7 mouse cellular contexts compared by ENCODE assay signal in genomic region chr19:6924461-6925306, GRCm38 (mm10). TPM values are rescaled to one million over a fixed set of nuclear protein-coding genes. Genes with fewer than 3 reads are reported as not detected.
A peak's percentile ranks its signal among the peaks of the same experiment; 100 is the strongest.
DNase-seq lines count a peak whose midpoint lies in the region; ATAC-seq lines count a peak whose summit lies in the region.

No protein-coding gene starts in this region.

- ATAC-seq in kidney, embryonic 15.5 days (replicated peaks; ENCODE audit: low FRiP score), result no peak
- no peak for ATAC-seq in limb, embryonic 15.5 days (ENCODE audit: insufficient number of reproducible peaks, low FRiP score, low TSS enrichment, low read depth)
- no peak for ATAC-seq in stomach, embryonic 15.5 days (ENCODE audit: insufficient read depth, low FRiP score, low read depth)

- H3K4me1 ChIP-seq in heart, embryonic 10.5 days, result peaks cover 60% of the 10 kb centered on the region
- peaks cover 55% of the 10 kb centered on the region for H3K4me1 ChIP-seq in kidney, embryonic 15.5 days
- H3K4me1 ChIP-seq in limb, embryonic 15.5 days, result peaks cover 44% of the 10 kb centered on the region
- H3K4me1 ChIP-seq in stomach, embryonic 15.5 days, result peaks cover 46% of the 10 kb centered on the region

- peak overlapping the region; percentile 56 for H3K4me2 ChIP-seq in kidney, embryonic 15.5 days
- peak overlapping the region; percentile 43 for H3K4me2 ChIP-seq in limb, embryonic 15.5 days
- H3K4me2 ChIP-seq in stomach, embryonic 15.5 days, result peak overlapping the region; percentile 52

- 4% methylated on average over 39 of the region's 39 CpGs for WGBS in heart, embryonic 10.5 days
- WGBS in kidney, embryonic 15.5 days, result 3% methylated on average over 39 of the region's 39 CpGs
- 4% methylated on average over 39 of the region's 39 CpGs for WGBS in limb, embryonic 15.5 days
- WGBS in stomach, embryonic 15.5 days, result 4% methylated on average over 39 of the region's 39 CpGs

- peak; percentile 94 for DNase-seq in adrenal gland, postnatal 10 days
- peak; percentile 90 for DNase-seq in embryo, embryonic 11 days
- DNase-seq in heart, embryonic 10.5 days (ENCODE audit: low spot score), result no peak
- peak; percentile 88 for DNase-seq in naive thymus-derived CD4-positive, alpha-beta T cell, adult 2 months (ENCODE audit: low read depth)

- 0 out of 2 replicates have a peak, but pooled peaks cover 2% of the 10 kb centered on the region for H3K36me3 ChIP-seq in heart, embryonic 10.5 days
- no peaks in the 10 kb centered on the region for H3K36me3 ChIP-seq in kidney, embryonic 15.5 days
- no peaks in the 10 kb centered on the region for H3K36me3 ChIP-seq in limb, embryonic 15.5 days
- H3K36me3 ChIP-seq in stomach, embryonic 15.5 days, result no peaks in the 10 kb centered on the region

- no peak overlapping the region; the same call in 1 of the 2 replicates for H3K27ac ChIP-seq in heart, embryonic 10.5 days
- H3K27ac ChIP-seq in kidney, embryonic 15.5 days, result no peak overlapping the region
- no peak overlapping the region for H3K27ac ChIP-seq in limb, embryonic 15.5 days
- H3K27ac ChIP-seq in stomach, embryonic 15.5 days, result no peak overlapping the region

- peak overlapping the region; percentile 31 for H3K9ac ChIP-seq in kidney, embryonic 15.5 days
- H3K9ac ChIP-seq in limb, embryonic 15.5 days, result no peak overlapping the region
- H3K9ac ChIP-seq in stomach, embryonic 15.5 days, result no peak overlapping the region

- peaks cover 71% of the 10 kb centered on the region for H3K27me3 ChIP-seq in heart, embryonic 10.5 days (ENCODE audit: insufficient read depth, poor library complexity, severe bottlenecking)
- peaks cover 71% of the 10 kb centered on the region for H3K27me3 ChIP-seq in kidney, embryonic 15.5 days
- H3K27me3 ChIP-seq in limb, embryonic 15.5 days, result peaks cover 69% of the 10 kb centered on the region
- H3K27me3 ChIP-seq in stomach, embryonic 15.5 days (replicated peaks), result peaks cover 54% of the 10 kb centered on the region

- H3K4me3 ChIP-seq in heart, embryonic 10.5 days, result peak overlapping the region; percentile 41
- peak overlapping the region; percentile 33 for H3K4me3 ChIP-seq in kidney, embryonic 15.5 days (replicated peaks)
- H3K4me3 ChIP-seq in limb, embryonic 15.5 days, result peak overlapping the region; percentile 28
- peak overlapping the region; percentile 28 for H3K4me3 ChIP-seq in stomach, embryonic 15.5 days (replicated peaks)

- no peaks in the 10 kb centered on the region for H3K9me3 ChIP-seq in heart, embryonic 10.5 days
- H3K9me3 ChIP-seq in kidney, embryonic 15.5 days (replicated peaks), result no peaks in the 10 kb centered on the region
- no peaks in the 10 kb centered on the region for H3K9me3 ChIP-seq in limb, embryonic 15.5 days
- no peaks in the 10 kb centered on the region for H3K9me3 ChIP-seq in stomach, embryonic 15.5 days

RNA-seq across cellular contexts. Expression of gene Catsperz, which starts 0.5 kb away (rescaled TPM):
- 1 to 10 TPM; 1.2 to 1.7 TPM for total RNA-seq in adrenal gland, postnatal 10 days (2021)
- polyA plus RNA-seq in heart, embryonic 10.5 days (2016; fragmentation: Nextera tagmentation; extraction: Ambion mirVana), result 2.3 and 2.4 TPM in 2 replicates
- polyA plus RNA-seq in kidney, embryonic 15.5 days (2015; fragmentation: Nextera tagmentation; extraction: Ambion mirVana), result 2.0 and 3.1 TPM in 2 replicates
- 6.7 and 7.9 TPM in 2 replicates for polyA plus RNA-seq in limb, embryonic 15.5 days (2015; fragmentation: Nextera tagmentation; extraction: Ambion mirVana)
- 1.6 TPM in 2 replicates for polyA plus RNA-seq in stomach, embryonic 15.5 days (2015; fragmentation: Nextera tagmentation; extraction: Ambion mirVana)

RNA-seq across cellular contexts. Expression of gene Esrra, which starts 3.1 kb away (rescaled TPM):
- total RNA-seq in adrenal gland, postnatal 10 days (2021), result 10 to 100 TPM; 71.0 to 97.4 TPM
- polyA plus RNA-seq in heart, embryonic 10.5 days (2016; fragmentation: Nextera tagmentation; extraction: Ambion mirVana), result 23.1 and 29.4 TPM in 2 replicates
- 14.8 and 15.3 TPM in 2 replicates for polyA plus RNA-seq in kidney, embryonic 15.5 days (2015; fragmentation: Nextera tagmentation; extraction: Ambion mirVana)
- polyA plus RNA-seq in limb, embryonic 15.5 days (2015; fragmentation: Nextera tagmentation; extraction: Ambion mirVana), result 11.1 and 11.4 TPM in 2 replicates
- 17.1 and 18.8 TPM in 2 replicates for polyA plus RNA-seq in stomach, embryonic 15.5 days (2015; fragmentation: Nextera tagmentation; extraction: Ambion mirVana)

RNA-seq across cellular contexts. Expression of gene Kcnk4, which starts 9.6 kb away (rescaled TPM):
- total RNA-seq in adrenal gland, postnatal 10 days (2021), result under 1 TPM; 0.30 to 0.73 TPM
- 0.25 and 0.32 TPM in 2 replicates for polyA plus RNA-seq in heart, embryonic 10.5 days (2016; fragmentation: Nextera tagmentation; extraction: Ambion mirVana)
- polyA plus RNA-seq in kidney, embryonic 15.5 days (2015; fragmentation: Nextera tagmentation; extraction: Ambion mirVana), result 0.14 and 0.45 TPM in 2 replicates
- polyA plus RNA-seq in limb, embryonic 15.5 days (2015; fragmentation: Nextera tagmentation; extraction: Ambion mirVana), result 1.5 and 1.7 TPM in 2 replicates
- 0.67 and 0.86 TPM in 2 replicates for polyA plus RNA-seq in stomach, embryonic 15.5 days (2015; fragmentation: Nextera tagmentation; extraction: Ambion mirVana)

RNA-seq across cellular contexts. Expression of gene Prdx5, which starts 14.8 kb away (rescaled TPM):
- total RNA-seq in adrenal gland, postnatal 10 days (2021), result 100 to 1,000 TPM; 417 to 451 TPM
- 166 and 169 TPM in 2 replicates for polyA plus RNA-seq in heart, embryonic 10.5 days (2016; fragmentation: Nextera tagmentation; extraction: Ambion mirVana)
- polyA plus RNA-seq in kidney, embryonic 15.5 days (2015; fragmentation: Nextera tagmentation; extraction: Ambion mirVana), result 268 and 275 TPM in 2 replicates
- 349 and 392 TPM in 2 replicates for polyA plus RNA-seq in limb, embryonic 15.5 days (2015; fragmentation: Nextera tagmentation; extraction: Ambion mirVana)
- 228 and 279 TPM in 2 replicates for polyA plus RNA-seq in stomach, embryonic 15.5 days (2015; fragmentation: Nextera tagmentation; extraction: Ambion mirVana)

RNA-seq across cellular contexts. Expression of gene Trmt112, which starts 15.2 kb away (rescaled TPM):
- total RNA-seq in adrenal gland, postnatal 10 days (2021), result 10 to 100 TPM; 53.9 to 70.4 TPM
- polyA plus RNA-seq in heart, embryonic 10.5 days (2016; fragmentation: Nextera tagmentation; extraction: Ambion mirVana), result 89.9 and 116 TPM in 2 replicates
- 148 and 167 TPM in 2 replicates for polyA plus RNA-seq in kidney, embryonic 15.5 days (2015; fragmentation: Nextera tagmentation; extraction: Ambion mirVana)
- 123 and 138 TPM in 2 replicates for polyA plus RNA-seq in limb, embryonic 15.5 days (2015; fragmentation: Nextera tagmentation; extraction: Ambion mirVana)
- 130 and 135 TPM in 2 replicates for polyA plus RNA-seq in stomach, embryonic 15.5 days (2015; fragmentation: Nextera tagmentation; extraction: Ambion mirVana)
